Mouse (Mus musculus) E14TG2a.4 (cell line): Measurements from ENCODE around the gene Crebrf.

Experiments used
- H3K27me3 ChIP-seq: 2 replicates; pipeline ENCODE4 v1.6.1; 2014; ENCODE audit warnings: low read length, control low read depth; ENCODE audit not compliant: insufficient read depth
- H3K36me3 ChIP-seq: 2 replicates; pipeline ENCODE4 v1.6.1; 2014; ENCODE audit warnings: low read length, control low read depth; ENCODE audit not compliant: insufficient read depth
- H3K4me1 ChIP-seq: replicated peaks from 2 replicates; pipeline ENCODE4 v1.6.1; 2014; ENCODE audit warnings: low read depth, low read length, control low read depth
- H3K4me3 ChIP-seq: replicated peaks from 2 replicates; pipeline ENCODE4 v1.5.1; 2014; ENCODE audit warnings: mild to moderate bottlenecking, low read length
- H3K9me3 ChIP-seq: 2 replicates; pipeline ENCODE4 v1.6.1; 2014; ENCODE audit warnings: low read length, control low read depth
- CTCF ChIP-seq: conservative IDR thresholded peaks from 2 replicates; pipeline ENCODE4 v1.5.1; 2014; ENCODE audit warnings: low read length
- NANOG ChIP-seq: IDR thresholded peaks from 2 replicates; pipeline ENCODE4 v1.6.1; 2014; ENCODE audit warnings: borderline replicate concordance, low read length, mixed read lengths
- POU5F1 ChIP-seq: IDR thresholded peaks from 2 replicates; pipeline ENCODE4 v1.6.1; 2014; ENCODE audit warnings: low read length, borderline replicate concordance

The Crebrf gene

GRCm38 (mm10) chr17:26688795-26689735 is 26.4 kb upstream of the Crebrf start:
- no peaks in the 10 kb centered on the region for H3K27me3 ChIP-seq
- peaks cover 34% of the 10 kb centered on the region for H3K4me1 ChIP-seq
- no peaks in the 10 kb centered on the region for H3K9me3 ChIP-seq
- peaks cover 37% of the 10 kb centered on the region for H3K36me3 ChIP-seq
- H3K4me3 ChIP-seq: no peak overlapping the region
- no peak for TF ChIP-seq CTCF
- no peak for TF ChIP-seq POU5F1
- no peak for TF ChIP-seq NANOG

GRCm38 (mm10) chr17:26689810-26690209 is 25.6 kb upstream of the Crebrf start:
- no peaks in the 10 kb centered on the region for H3K27me3 ChIP-seq
- TF ChIP-seq POU5F1: no peak
- TF ChIP-seq NANOG: no peak
- TF ChIP-seq CTCF: no peak
- H3K36me3 ChIP-seq: peaks cover 37% of the 10 kb centered on the region
- no peaks in the 10 kb centered on the region for H3K9me3 ChIP-seq
- no peak overlapping the region for H3K4me3 ChIP-seq
- H3K4me1 ChIP-seq: peaks cover 34% of the 10 kb centered on the region

DNA sequence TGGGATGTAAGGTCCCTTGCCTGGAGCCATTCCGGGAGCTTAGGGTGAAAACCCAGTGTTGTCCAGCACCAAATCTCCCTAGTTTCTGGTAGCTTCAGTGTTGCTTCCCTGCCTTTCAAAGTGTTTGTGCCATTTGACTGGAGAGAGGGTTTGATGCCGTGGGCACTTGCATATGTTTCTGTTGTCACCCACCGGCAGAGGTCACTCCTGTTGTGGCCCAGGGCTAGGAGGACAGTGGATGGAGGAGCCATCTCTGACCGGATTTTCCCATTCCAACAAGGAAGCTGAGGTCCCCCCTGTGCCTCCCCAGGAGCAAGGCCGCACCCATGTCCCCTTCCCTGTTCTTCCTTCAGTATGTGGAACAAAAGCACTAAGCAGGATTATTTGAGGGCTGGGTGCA is 25.2 kb upstream of the Crebrf start:
- Histone ChIP-seq H3K4me1 (peaks cover 32% of the 10 kb centered on the region), H3K27me3 (no peaks in the 10 kb centered on the region), H3K4me3 (no peak overlapping the region), H3K9me3 (no peaks in the 10 kb centered on the region), H3K36me3 (peaks cover 38% of the 10 kb centered on the region)
- TF ChIP-seq CTCF (no peak), POU5F1 (no peak), NANOG (no peak)

DNA sequence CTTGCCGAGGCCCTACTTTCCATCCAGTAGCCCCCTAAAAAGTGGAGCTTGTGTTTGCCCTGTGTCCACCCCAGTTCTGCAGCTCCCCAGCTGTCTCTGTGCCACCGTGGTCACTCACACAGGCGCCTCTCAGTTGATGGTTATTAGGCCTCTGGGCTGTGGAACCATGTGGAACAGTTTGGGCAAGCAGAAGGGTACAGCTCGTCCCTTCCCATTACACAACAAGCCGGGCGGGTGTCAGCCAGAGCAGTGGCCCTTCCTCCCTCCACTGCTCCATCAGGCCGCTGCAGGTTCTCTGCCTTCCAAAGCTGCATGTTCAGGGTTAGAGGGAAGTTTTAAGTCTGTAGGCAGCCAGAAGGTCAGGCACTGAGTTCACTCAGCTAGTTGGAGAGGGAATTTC is 24.3 kb upstream of the Crebrf start:
- Histone ChIP-seq H3K36me3 (peaks cover 41% of the 10 kb centered on the region), H3K4me3 (no peak overlapping the region), H3K4me1 (peaks cover 28% of the 10 kb centered on the region), H3K27me3 (no peaks in the 10 kb centered on the region), H3K9me3 (no peaks in the 10 kb centered on the region)
- TF ChIP-seq NANOG (no peak), POU5F1 (no peak), CTCF (no peak)

DNA sequence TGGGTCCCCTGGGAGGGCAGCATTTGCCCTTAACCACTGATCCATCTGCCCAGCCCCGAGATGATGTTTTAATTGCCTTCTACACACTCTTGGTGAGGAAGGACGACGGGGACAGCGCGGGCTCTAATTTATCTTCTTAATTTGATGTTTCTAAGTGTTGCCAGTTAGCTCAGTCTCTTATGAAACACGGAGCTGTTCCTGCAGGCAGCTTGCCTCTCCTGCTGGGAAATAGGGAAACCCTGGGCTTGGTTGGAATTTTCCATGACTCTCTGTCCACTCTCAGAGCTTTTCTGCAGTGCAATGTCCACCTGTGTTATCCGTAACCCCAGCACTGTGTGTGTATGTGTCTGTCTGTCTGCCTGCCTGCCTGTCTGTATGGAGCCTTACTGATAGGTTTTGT is 22.0 kb upstream of the Crebrf start:
- Histone ChIP-seq H3K36me3 (peaks cover 57% of the 10 kb centered on the region), H3K4me1 (peaks cover 17% of the 10 kb centered on the region), H3K27me3 (no peaks in the 10 kb centered on the region), H3K4me3 (no peak overlapping the region), H3K9me3 (no peaks in the 10 kb centered on the region)
- TF ChIP-seq CTCF: no peak
- no peak for TF ChIP-seq NANOG
- TF ChIP-seq POU5F1: no peak

- Histone ChIP-seq H3K4me3 (no peak overlapping the region), H3K36me3 (peaks cover 60% of the 10 kb centered on the region), H3K27me3 (no peaks in the 10 kb centered on the region), H3K4me1 (peaks cover 17% of the 10 kb centered on the region), H3K9me3 (no peaks in the 10 kb centered on the region)
- TF ChIP-seq POU5F1 (no peak), CTCF (no peak), NANOG (no peak)
Observed at GRCm38 (mm10) chr17:26694171-26694570, 21.3 kb upstream of the Crebrf start.

DNA sequence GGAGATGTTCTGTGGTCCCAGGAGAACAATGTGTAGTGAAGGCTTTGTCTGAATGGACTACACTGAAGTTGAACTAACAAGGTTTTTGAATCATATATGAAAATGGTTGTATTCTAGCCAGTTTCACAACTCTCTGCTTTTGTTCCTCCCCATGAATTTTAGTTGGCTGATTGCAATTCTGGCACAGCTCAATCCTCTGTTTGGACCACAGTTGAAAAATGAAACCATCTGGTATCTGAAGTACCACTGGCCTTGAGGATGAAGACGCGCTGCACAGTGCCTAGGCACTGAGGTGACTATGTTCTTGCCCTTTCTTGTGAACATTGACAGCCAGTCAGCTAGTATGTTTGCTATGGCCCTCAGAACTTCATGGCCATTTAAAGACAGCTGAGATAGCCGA is 20.3 kb upstream of the Crebrf start:
- peaks cover 11% of the 10 kb centered on the region for H3K4me1 ChIP-seq
- H3K36me3 ChIP-seq: peaks cover 69% of the 10 kb centered on the region
- no peaks in the 10 kb centered on the region for H3K9me3 ChIP-seq
- H3K4me3 ChIP-seq: no peak overlapping the region
- no peaks in the 10 kb centered on the region for H3K27me3 ChIP-seq
- TF ChIP-seq CTCF (no peak), POU5F1 (no peak), NANOG (no peak)

DNA sequence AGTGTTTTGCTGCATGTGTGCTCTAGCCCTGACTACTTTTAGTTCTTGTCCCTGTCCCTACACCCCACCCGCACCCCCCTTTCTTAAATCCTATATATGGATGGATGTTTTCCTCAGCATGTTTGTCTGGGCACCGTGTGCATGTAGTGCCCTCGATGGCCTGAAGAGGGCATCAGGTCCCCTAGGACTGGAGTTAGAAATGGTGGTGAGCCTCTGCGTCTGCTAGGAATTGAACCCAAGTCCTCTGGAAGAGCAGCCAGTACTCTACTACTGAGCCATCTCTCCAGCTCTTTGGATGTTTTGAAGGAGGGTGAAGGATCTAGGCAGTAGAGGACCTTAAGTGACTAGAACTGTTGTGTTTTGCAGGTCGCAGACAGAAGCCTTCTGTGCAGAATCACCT is 16.6 kb upstream of the Crebrf start:
- H3K4me1 ChIP-seq: peaks cover 29% of the 10 kb centered on the region
- peak; percentile 86 for TF ChIP-seq CTCF
- no peak for TF ChIP-seq NANOG
- TF ChIP-seq POU5F1: no peak

More for the DNA sequence above, 16.6 kb upstream of the Crebrf start:
- Histone ChIP-seq H3K27me3 (no peaks in the 10 kb centered on the region), H3K9me3 (no peaks in the 10 kb centered on the region), H3K36me3 (peaks cover 61% of the 10 kb centered on the region), H3K4me3 (no peak overlapping the region)
